Mouse (Mus musculus) lung, adult 2 months (tissue): ENCODE measurements around the gene Ccdc86.

Experiments
- CTCF ChIP-seq: fragments of 200-500 bp; IDR thresholded peaks from 2 replicates; pipeline ENCODE4 v1.5.1; 2011; ENCODE audit warnings: mild to moderate bottlenecking, low read length, control low read depth; ENCODE audit not compliant: insufficient read depth
- POLR2A ChIP-seq: fragments of 200-500 bp; IDR thresholded peaks from 2 replicates; pipeline ENCODE4 v1.6.1; 2011; ENCODE audit warnings: low read depth, mild to moderate bottlenecking, control low read depth, low read length, borderline replicate concordance; ENCODE audit errors: extremely low read depth

DNA sequence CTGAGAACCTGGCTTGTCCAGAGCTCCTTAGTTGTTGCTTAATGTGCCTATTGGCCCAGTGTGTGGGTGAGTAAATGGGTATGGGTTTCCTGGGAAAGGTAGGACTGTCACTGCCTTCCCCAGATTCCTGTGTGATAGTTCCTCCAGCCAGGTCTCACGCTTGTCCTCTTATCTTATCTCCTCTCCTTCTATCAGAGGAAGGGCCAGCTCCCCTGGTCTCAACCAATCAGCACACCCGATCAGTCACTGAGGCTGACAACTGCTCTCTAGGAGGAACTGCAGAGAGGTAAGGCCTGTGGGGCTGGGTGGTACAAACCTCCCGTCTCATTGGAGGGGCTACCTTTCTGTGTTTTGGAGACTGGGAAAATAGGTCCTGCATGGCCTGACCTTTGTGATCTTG is 10.3 kb downstream of the Ccdc86 start:
- TF ChIP-seq CTCF, result no peak
- no peak for TF ChIP-seq POLR2A
